Mouse (Mus musculus) forebrain, embryonic 15.5 days (tissue): ENCODE measurements at regions not wholly inside any gene's neighbourhood (a gene's known extent, or its start where the extent isn't known, plus 50 kb on each side); places are given as distances from the start of the nearest gene placed in this dataset.
"Not testable (repeated sequence)": the region's sequence is repeated elsewhere in the genome, so short reads cannot be mapped to it uniquely, and the experiment has no call there.

Source experiments
- ATAC-seq: fragments of 200-750 bp; cut with Nextera tagmentation; replicated peaks from 2 replicates; pipeline ENCODE4 v1.8.0; 2017; ENCODE audit warnings: mild to moderate bottlenecking, moderate TSS enrichment, moderate library complexity
- H3K27ac ChIP-seq: fragments of 300-500 bp; sonication (generic); replicated peaks from 2 replicates; pipeline ENCODE4 v1.5.1; 2015; ENCODE audit warnings: mild to moderate bottlenecking, inconsistent platforms
- H3K27me3 ChIP-seq: fragments of 300-500 bp; sonication (generic); 2 replicates; pipeline ENCODE4 v1.6.1; 2015; ENCODE audit warnings: inconsistent platforms
- H3K36me3 ChIP-seq: fragments of 300-500 bp; sonication (generic); 2 replicates; pipeline ENCODE4 v1.6.1; 2015; ENCODE audit warnings: mild to moderate bottlenecking, inconsistent platforms
- H3K4me1 ChIP-seq: fragments of 300-500 bp; sonication (generic); 2 replicates; pipeline ENCODE4 v1.6.1; 2015; ENCODE audit warnings: inconsistent platforms
- H3K4me2 ChIP-seq: fragments of 300-500 bp; sonication (generic); replicated peaks from 2 replicates; pipeline ENCODE4 v1.6.1; 2015; ENCODE audit warnings: mild to moderate bottlenecking, inconsistent platforms
- H3K4me3 ChIP-seq: fragments of 300-500 bp; sonication (generic); 2 replicates; pipeline ENCODE4 v1.5.1; 2015; ENCODE audit warnings: mild to moderate bottlenecking, inconsistent platforms
- H3K9ac ChIP-seq: fragments of 300-500 bp; sonication (generic); replicated peaks from 2 replicates; pipeline ENCODE4 v1.6.1; 2015; ENCODE audit warnings: mild to moderate bottlenecking, inconsistent platforms
- H3K9me3 ChIP-seq: fragments of 300-500 bp; sonication (generic); 2 replicates; pipeline ENCODE4 v1.6.1; 2016; ENCODE audit warnings: inconsistent platforms
- WGBS: fragments of 180-500 bp; shearing (Covaris S2); methylation state at CpG from one replicate; pipeline ENCODE4 v1.1.7; 2015; ENCODE audit warnings: mixed read lengths; 5-methylcytosine and 5-hydroxymethylcytosine counted together

DNA sequence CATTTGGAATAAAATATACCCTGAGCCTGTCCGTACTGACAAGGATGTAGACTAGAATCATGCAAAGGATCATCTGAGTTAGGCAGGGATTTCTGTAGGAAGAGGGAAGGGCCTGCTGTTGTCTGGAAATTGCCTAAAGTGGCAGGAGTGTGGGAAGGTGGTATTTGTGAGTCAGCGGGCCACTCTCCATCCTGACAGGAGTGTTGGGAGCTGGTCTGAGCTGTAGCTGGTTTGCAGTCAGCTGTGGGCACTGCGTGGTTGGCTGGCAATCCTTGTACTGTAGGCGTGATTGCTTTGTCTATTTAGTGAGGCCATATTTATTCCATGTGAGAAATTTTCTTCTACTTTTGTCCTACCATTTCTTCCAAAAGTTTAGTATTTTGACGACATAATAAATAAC, 524.2 kb upstream of the BB014433 start:
- no peak for ATAC-seq
- Histone ChIP-seq H3K4me2 (no peak overlapping the region), H3K27me3 (no peaks in the 10 kb centered on the region), H3K27ac (no peak overlapping the region), H3K4me1 (no peaks in the 10 kb centered on the region), H3K9me3 (no peaks in the 10 kb centered on the region), H3K9ac (no peak overlapping the region), H3K36me3 (no peaks in the 10 kb centered on the region), H3K4me3 (no peak overlapping the region)
- 93% methylated on average over 5 of the region's 5 CpGs for WGBS

DNA sequence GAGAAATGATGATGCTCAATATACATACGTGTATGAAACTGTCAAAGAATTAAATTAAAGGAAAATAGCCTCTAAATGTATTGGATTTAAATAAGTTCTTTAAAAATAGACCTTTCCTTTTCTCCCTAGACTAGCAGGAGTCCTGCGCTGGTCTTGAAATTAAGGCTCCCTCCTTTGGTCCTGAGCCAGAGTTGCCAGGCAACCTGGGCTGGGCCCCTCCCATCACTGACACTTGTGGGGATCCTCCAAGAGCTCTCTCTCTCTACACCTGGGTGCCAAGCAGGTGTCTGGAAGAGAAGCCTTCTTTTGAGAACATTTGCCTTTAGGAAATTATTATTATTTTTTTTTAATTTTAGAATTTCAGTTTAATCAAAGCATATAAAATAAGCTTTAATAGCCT, 521.9 kb upstream of the BB014433 start:
- ATAC-seq: no peak
- 44% methylated on average over 2 of the region's 2 CpGs for WGBS
- Histone ChIP-seq H3K4me1 (no peaks in the 10 kb centered on the region), H3K4me3 (no peak overlapping the region), H3K27me3 (no peaks in the 10 kb centered on the region), H3K27ac (no peak overlapping the region), H3K9me3 (no peaks in the 10 kb centered on the region), H3K9ac (no peak overlapping the region), H3K4me2 (no peak overlapping the region), H3K36me3 (no peaks in the 10 kb centered on the region)

DNA sequence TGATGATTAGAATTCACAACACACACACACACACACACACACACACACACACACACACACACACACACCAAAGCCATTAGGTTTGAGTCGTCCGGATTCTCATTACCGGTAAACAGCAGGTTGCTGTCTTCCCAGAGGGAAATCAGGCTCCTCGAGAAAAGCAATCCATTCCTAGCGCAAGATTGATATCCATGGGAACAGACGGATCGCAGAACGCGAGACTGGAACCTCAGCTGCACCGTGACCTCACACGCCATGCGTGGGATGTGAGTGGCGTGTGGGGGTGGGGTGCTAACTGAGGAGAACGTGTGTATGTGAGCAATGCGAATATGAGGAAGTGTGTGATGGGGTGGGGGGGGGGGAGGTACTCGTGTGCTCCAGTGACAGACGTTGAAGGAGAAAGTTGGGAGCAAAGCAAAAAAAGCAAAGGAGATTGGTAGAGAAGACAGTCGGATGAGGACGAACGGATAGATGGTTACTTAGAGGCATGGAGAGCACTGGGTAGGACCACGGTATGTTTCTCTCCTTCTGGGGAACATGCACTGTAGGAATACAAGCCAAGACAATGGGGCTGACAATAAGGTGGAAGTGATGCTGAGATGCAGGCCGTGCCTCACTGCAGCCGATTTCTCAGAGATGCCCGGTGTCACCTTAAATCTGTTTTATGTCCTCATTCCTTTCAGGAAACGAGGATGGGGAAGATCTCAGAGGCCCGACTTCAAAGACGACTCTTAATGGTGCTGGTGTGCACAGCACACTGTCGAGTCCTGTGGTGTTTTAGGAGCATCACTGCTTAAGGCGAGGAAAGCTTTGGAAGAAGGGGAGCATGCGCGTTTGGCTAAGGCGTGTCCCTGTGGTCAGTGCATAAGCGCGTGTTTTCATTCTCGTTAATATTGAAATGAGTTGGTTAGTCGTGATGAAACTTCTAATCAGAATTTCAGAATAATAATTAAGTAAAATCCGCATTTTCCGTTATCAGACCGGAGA, 516.7 kb upstream of the BB014433 start:
- no peak overlapping the region for H3K4me2 ChIP-seq
- H3K36me3 ChIP-seq: no peaks in the 10 kb centered on the region
- no peak overlapping the region for H3K4me3 ChIP-seq
- no peaks in the 10 kb centered on the region for H3K4me1 ChIP-seq
- no peaks in the 10 kb centered on the region for H3K9me3 ChIP-seq
- no peak overlapping the region for H3K9ac ChIP-seq
- WGBS: 85% methylated on average over 39 of the region's 39 CpGs
- no peak for ATAC-seq
- H3K27ac ChIP-seq: no peak overlapping the region
- no peaks in the 10 kb centered on the region for H3K27me3 ChIP-seq

DNA sequence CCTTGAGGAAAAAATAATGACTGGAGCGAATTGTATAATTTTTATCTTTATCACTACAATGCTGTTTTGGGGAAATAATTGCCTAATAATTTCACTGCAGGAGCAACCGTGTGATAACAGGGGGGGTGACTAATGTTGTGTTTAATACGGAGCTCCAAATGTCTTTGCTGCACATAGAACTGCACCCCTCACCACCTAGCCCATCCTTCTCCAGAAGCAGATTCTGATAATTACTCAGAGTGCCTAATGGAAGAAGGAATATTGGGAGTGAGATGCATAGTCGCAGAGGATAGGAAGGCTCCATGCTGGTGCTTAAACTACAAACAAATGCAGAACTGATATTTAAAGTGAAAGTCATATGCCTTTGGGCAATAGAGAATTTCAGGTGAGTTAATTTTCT, 486.1 kb upstream of the BB014433 start:
- no peak overlapping the region for H3K9ac ChIP-seq
- ATAC-seq: 0 out of 2 replicates have a peak, but pooled peaks have one; percentile 43
- H3K4me2 ChIP-seq: no peak overlapping the region
- no peaks in the 10 kb centered on the region for H3K9me3 ChIP-seq
- H3K4me3 ChIP-seq: no peak overlapping the region
- WGBS: 75% methylated on average over 4 of the region's 4 CpGs
- H3K36me3 ChIP-seq: no peaks in the 10 kb centered on the region
- H3K4me1 ChIP-seq: no peaks in the 10 kb centered on the region
- no peaks in the 10 kb centered on the region for H3K27me3 ChIP-seq
- no peak overlapping the region for H3K27ac ChIP-seq

DNA sequence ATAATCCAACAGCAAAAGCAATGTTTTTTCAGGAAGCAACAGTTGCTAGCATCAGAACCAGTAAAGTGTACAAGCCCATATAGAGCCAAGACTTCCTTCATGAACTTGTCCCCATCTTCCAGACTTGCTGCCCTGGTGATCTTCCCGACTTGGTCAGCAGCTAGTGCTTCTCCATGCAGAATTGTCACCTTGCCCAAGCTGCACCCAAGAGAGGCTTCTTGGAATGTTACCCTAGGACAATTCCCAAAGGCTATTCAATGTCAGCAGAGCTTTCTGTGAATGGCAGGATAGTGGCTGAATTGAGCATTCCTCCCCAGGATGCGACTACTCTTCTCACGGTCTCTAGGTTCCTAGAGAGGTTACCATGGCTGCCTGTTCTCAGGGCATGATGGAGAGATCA, 479.6 kb upstream of the BB014433 start:
- H3K4me2 ChIP-seq: no peak overlapping the region
- no peaks in the 10 kb centered on the region for H3K27me3 ChIP-seq
- no peaks in the 10 kb centered on the region for H3K9me3 ChIP-seq
- H3K27ac ChIP-seq: no peak overlapping the region
- H3K4me3 ChIP-seq: no peak overlapping the region
- no peak for ATAC-seq
- no peak overlapping the region for H3K9ac ChIP-seq
- H3K4me1 ChIP-seq: no peaks in the 10 kb centered on the region
- WGBS: 92% methylated on average over 3 of the region's 3 CpGs
- H3K36me3 ChIP-seq: no peaks in the 10 kb centered on the region

DNA sequence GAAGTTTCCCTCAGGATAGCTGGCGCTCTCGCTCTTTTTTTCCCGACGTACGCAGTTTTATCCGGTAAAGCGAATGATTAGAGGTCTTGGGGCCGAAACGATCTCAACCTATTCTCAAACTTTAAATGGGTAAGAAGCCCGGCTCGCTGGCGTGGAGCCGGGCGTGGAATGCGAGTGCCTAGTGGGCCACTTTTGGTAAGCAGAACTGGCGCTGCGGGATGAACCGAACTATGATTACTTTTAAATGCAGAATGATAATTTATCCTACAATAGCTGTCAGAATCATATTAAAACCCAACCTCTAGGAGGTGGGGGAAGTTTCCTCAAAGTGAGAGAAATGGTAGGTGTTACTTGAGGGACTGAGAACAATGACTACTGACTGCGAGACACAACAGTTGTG, 474.0 kb upstream of the BB014433 start:
- not testable (repeated sequence) for H3K27me3 ChIP-seq, H3K9me3 ChIP-seq, H3K4me2 ChIP-seq, ATAC-seq, H3K27ac ChIP-seq, H3K4me3 ChIP-seq, H3K9ac ChIP-seq, H3K36me3 ChIP-seq, H3K4me1 ChIP-seq
- 73% methylated on average over 19 of the region's 19 CpGs for WGBS

DNA sequence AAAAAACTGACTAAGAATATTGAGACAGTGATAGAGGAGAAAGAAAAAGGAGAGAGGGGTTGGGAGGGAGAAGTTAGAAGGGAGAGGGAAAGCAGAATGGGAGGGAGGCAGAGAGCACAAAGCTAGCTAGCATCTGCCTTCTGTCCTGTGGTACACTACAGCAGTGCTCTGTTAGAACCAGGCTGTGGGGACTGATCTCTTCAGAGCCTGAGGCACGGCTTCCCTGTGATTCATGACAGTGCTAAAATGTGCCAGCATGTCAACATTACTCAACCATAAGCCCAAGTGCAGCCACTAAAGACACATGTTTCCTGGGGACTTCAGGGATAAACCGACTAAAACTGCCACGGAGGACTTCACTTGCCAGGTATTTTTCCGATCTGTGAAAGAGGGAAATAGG, 455.1 kb upstream of the BB014433 start:
- no peak overlapping the region for H3K4me3 ChIP-seq
- no peak overlapping the region for H3K4me2 ChIP-seq
- no peak overlapping the region for H3K27ac ChIP-seq
- no peak overlapping the region for H3K9ac ChIP-seq
- no peaks in the 10 kb centered on the region for H3K9me3 ChIP-seq
- no peaks in the 10 kb centered on the region for H3K36me3 ChIP-seq
- H3K4me1 ChIP-seq: no peaks in the 10 kb centered on the region
- no peaks in the 10 kb centered on the region for H3K27me3 ChIP-seq
- no peak for ATAC-seq
- 91% methylated on average over 4 of the region's 4 CpGs for WGBS

DNA sequence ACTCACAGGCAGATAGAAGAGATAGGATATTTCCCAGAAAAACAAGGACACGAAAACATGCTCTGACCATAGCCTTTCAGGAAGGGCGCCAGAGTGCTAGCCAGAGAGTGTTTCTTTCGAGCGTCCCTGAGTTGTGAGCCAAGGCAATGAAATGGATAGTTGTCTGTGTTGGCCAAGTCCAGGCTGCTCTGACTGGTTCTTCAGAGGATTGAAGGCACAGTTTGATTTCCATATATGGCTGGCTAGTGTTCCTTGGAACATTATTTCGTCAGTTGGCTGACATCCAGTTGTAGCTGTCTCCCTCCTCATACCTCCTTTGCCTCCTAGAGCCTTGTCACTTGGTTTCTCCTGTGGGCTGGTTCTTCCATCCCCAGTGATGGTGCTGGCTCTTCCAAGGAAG, 451.7 kb upstream of the BB014433 start:
- H3K4me1 ChIP-seq: no peaks in the 10 kb centered on the region
- 88% methylated on average over 5 of the region's 5 CpGs for WGBS
- no peak for ATAC-seq

DNA sequence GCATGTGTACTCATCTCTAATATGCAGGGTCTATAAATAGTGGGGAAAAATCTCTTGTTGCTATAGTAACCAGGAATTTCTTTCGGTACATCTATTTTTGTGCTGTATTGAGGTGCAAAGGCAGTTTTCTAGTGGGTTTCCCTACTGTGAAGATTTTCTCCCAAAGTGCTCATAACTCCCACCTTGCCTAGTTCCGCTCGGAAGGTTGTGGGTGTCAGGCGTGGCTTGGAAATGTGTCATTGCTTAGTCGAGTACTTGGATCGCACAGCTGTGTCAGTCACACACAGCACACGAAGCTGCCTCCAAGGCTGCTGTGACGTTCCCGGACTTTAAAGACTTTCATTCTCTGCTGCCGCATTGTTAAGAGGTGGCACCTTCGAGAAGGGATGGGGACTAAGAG, 450.4 kb upstream of the BB014433 start:
- no peak overlapping the region for H3K4me3 ChIP-seq
- peak; percentile 67 for ATAC-seq
- WGBS: 74% methylated on average over 11 of the region's 11 CpGs
- no peaks in the 10 kb centered on the region for H3K9me3 ChIP-seq
- no peaks in the 10 kb centered on the region for H3K4me1 ChIP-seq
- no peaks in the 10 kb centered on the region for H3K27me3 ChIP-seq
- H3K9ac ChIP-seq: no peak overlapping the region
- H3K4me2 ChIP-seq: no peak overlapping the region
- peak overlapping the region; percentile 39 for H3K27ac ChIP-seq
- H3K36me3 ChIP-seq: no peaks in the 10 kb centered on the region

More for the DNA sequence above, 451.7 kb upstream of the BB014433 start:
- Histone ChIP-seq H3K36me3 (no peaks in the 10 kb centered on the region), H3K9ac (no peak overlapping the region), H3K4me2 (no peak overlapping the region), H3K4me3 (no peak overlapping the region), H3K9me3 (no peaks in the 10 kb centered on the region), H3K27ac (no peak overlapping the region), H3K27me3 (no peaks in the 10 kb centered on the region)

DNA sequence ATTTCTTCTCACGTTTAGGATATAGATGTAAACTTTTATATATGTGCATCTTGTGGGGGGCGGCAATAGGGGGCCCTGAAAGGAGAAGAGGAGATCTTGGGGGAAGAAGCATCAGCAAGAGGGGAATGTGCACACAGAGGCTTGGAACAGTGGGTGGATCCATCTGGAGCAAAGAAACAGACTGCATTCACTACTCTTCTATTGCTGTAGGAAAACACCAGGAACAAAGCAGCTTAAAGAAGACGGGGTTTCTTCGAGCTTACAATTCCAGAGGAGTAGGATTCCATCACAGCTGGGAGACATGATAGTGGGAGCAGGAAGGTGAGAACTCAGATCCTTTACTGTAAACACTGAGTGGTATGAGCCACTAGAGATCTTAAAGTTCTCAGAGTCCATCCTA, 444.9 kb upstream of the BB014433 start:
- no peaks in the 10 kb centered on the region for H3K9me3 ChIP-seq
- no peak for ATAC-seq
- no peak overlapping the region for H3K4me2 ChIP-seq
- H3K27ac ChIP-seq: no peak overlapping the region
- no peak overlapping the region for H3K9ac ChIP-seq
- 78% methylated on average over 4 of the region's 4 CpGs for WGBS
- no peaks in the 10 kb centered on the region for H3K4me1 ChIP-seq
- no peaks in the 10 kb centered on the region for H3K27me3 ChIP-seq
- H3K36me3 ChIP-seq: no peaks in the 10 kb centered on the region
- H3K4me3 ChIP-seq: no peak overlapping the region

DNA sequence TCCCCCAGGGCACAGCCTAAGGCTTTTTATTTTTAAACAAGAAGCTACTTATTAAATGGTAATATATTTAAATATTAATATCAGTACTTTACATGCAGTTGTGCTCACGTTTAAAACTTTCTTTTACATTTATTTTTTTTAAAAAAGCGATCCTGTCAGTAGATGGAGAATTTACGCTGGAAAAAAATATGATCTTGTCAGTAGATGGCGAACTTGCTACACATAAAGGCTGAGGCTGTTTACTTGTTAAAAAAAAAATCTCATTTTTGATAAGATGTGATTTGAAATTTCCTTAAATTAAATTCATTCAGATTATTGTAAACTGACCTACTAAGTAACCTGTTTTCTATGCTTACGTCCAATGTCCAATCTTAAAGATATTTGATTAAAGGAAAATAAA, 441.7 kb upstream of the BB014433 start:
- no peaks in the 10 kb centered on the region for H3K27me3 ChIP-seq
- no peaks in the 10 kb centered on the region for H3K36me3 ChIP-seq
- H3K4me2 ChIP-seq: no peak overlapping the region
- H3K4me1 ChIP-seq: no peaks in the 10 kb centered on the region
- no peak for ATAC-seq
- no peak overlapping the region for H3K9ac ChIP-seq
- 65% methylated on average over 5 of the region's 5 CpGs for WGBS
- H3K4me3 ChIP-seq: no peak overlapping the region
- H3K9me3 ChIP-seq: no peaks in the 10 kb centered on the region
- no peak overlapping the region for H3K27ac ChIP-seq

DNA sequence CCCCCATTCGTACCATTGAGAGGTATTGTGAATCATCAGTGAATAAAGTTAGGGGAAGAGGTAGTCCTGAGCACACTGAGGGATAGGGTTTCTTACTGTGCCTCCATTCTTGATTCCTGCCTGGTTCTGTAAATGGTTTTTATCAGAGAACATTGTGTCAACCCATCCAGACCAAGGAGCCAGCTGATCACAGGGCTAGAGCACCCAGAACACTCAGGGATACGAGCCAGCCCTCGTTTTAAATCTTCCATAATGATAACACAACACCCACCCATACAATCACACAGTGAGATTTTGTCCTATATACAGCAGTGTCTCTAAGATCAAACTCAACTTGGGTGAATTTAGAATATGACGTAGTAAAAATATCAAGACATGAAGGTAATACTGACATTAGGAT, 424.7 kb upstream of the BB014433 start:
- no peaks in the 10 kb centered on the region for H3K9me3 ChIP-seq
- no peak overlapping the region for H3K4me2 ChIP-seq
- H3K4me1 ChIP-seq: no peaks in the 10 kb centered on the region
- no peaks in the 10 kb centered on the region for H3K27me3 ChIP-seq
- no peak for ATAC-seq
- no peak overlapping the region for H3K9ac ChIP-seq
- WGBS: 86% methylated on average over 4 of the region's 4 CpGs
- H3K4me3 ChIP-seq: no peak overlapping the region
- H3K36me3 ChIP-seq: no peaks in the 10 kb centered on the region
- no peak overlapping the region for H3K27ac ChIP-seq
